Comparison of ENCODE assay signal across 10 mouse cellular contexts in genomic region chr4:130794771-130795170, GRCm38 (mm10). TPM values are rescaled to one million over a fixed set of nuclear protein-coding genes. Genes with fewer than 3 reads are reported as not detected.
A peak's percentile ranks its signal among the peaks of the same experiment; 100 is the strongest.
DNase-seq lines count a peak whose midpoint lies in the region; ATAC-seq and TF ChIP-seq lines count a peak whose summit lies in the region.
"Had no signal": no experiment of that assay in that cellular context is flagged by ENCODE, and none has a peak within 500 bp of the region (broad histone marks: within the 10 kb centered on the region; RNA-seq: fewer than 3 reads in every experiment).

No protein-coding gene starts in this region.

- no peak for DNase-seq in forebrain, embryonic 11.5 days (ENCODE audit: low spot score)
- no peak for DNase-seq in forebrain, postnatal 0 days
- DNase-seq: retina, postnatal 1 day had no signal

- no peak for TF ChIP-seq POLR2A in bone marrow macrophage, adult 2 months (IDR thresholded peaks at IDR 0.05; ENCODE audit: borderline replicate concordance, low read depth, low read length)

- H3K4me1 ChIP-seq in forebrain, embryonic 13.5 days: peaks cover 65% of the 10 kb centered on the region
- peaks cover 11% of the 10 kb centered on the region; the same call in 1 of the 2 replicates for H3K4me1 ChIP-seq in forebrain, embryonic 11.5 days (replicated peaks; ENCODE audit: control insufficient read depth, insufficient read depth, low read length)
- peaks cover 64% of the 10 kb centered on the region for H3K4me1 ChIP-seq in bone marrow macrophage, adult 2 months (ENCODE audit: control insufficient read depth, insufficient read depth, low read length)
- peaks cover 11% of the 10 kb centered on the region for H3K4me1 ChIP-seq in forebrain, postnatal 0 days (ENCODE audit: insufficient read depth)
- peaks cover 41% of the 10 kb centered on the region for H3K4me1 ChIP-seq in kidney, embryonic 16.5 days (ENCODE audit: insufficient read depth, low read length)

- TF ChIP-seq CTCF in bone marrow macrophage, adult 2 months (IDR thresholded peaks at IDR 0.05; ENCODE audit: low read depth, low read length): no peak
- no peak for TF ChIP-seq CTCF in forebrain, postnatal 0 days (IDR thresholded peaks at IDR 0.05; ENCODE audit: low read depth)

- peak overlapping the region; percentile 46 for H3K4me2 ChIP-seq in forebrain, embryonic 13.5 days
- H3K4me2 ChIP-seq in forebrain, embryonic 11.5 days (ENCODE audit: low read depth, low read length, severe bottlenecking): no peak overlapping the region
- peak overlapping the region; percentile 50 for H3K4me2 ChIP-seq in forebrain, postnatal 0 days (ENCODE audit: low read depth)
- H3K4me2 ChIP-seq in kidney, embryonic 16.5 days (replicated peaks; ENCODE audit: low read depth, low read length): no peak overlapping the region
- H3K4me2 ChIP-seq: kidney, embryonic 15.5 days had no signal

- H3K9me3 ChIP-seq in forebrain, embryonic 13.5 days (replicated peaks): no peaks in the 10 kb centered on the region
- H3K9me3 ChIP-seq in forebrain, embryonic 11.5 days (ENCODE audit: control insufficient read depth, low read length): no peaks in the 10 kb centered on the region
- no peaks in the 10 kb centered on the region for H3K9me3 ChIP-seq in forebrain, postnatal 0 days (ENCODE audit: low read length)
- no peaks in the 10 kb centered on the region for H3K9me3 ChIP-seq in kidney, embryonic 16.5 days (ENCODE audit: low read length)
- H3K9me3 ChIP-seq: kidney, embryonic 15.5 days had no signal

- WGBS in forebrain, embryonic 13.5 days: 62% methylated on average over 4 of the region's 4 CpGs
- WGBS in forebrain, embryonic 11.5 days: 55% methylated on average over 4 of the region's 4 CpGs
- 57% methylated on average over 4 of the region's 4 CpGs for WGBS in forebrain, postnatal 0 days
- 25% methylated on average over 4 of the region's 4 CpGs for WGBS in kidney, embryonic 16.5 days

- H3K4me3 ChIP-seq in forebrain, embryonic 13.5 days: peak overlapping the region; percentile 12
- no peak overlapping the region for H3K4me3 ChIP-seq in forebrain, embryonic 11.5 days (ENCODE audit: low read depth, low read length)
- H3K4me3 ChIP-seq in bone marrow macrophage, adult 2 months (ENCODE audit: insufficient read depth, low read length): peak overlapping the region; percentile 8; the same call in 1 of the 2 replicates
- H3K4me3 ChIP-seq in forebrain, postnatal 0 days (ENCODE audit: low read depth, low read length): peak overlapping the region; percentile 24
- no peak overlapping the region for H3K4me3 ChIP-seq in kidney, embryonic 16.5 days (ENCODE audit: low read length)

- ATAC-seq in forebrain, embryonic 13.5 days: no peak
- ATAC-seq in forebrain, embryonic 11.5 days (replicated peaks; ENCODE audit: low FRiP score): no peak
- ATAC-seq in forebrain, postnatal 0 days: no peak
- ATAC-seq in megakaryocyte, adult 5-6 weeks (ENCODE audit: poor library complexity, severe bottlenecking): 0 out of 2 replicates have a peak, but pooled peaks have one; percentile 22
- ATAC-seq in megakaryocyte-erythroid progenitor cell, adult 5-6 weeks (replicated peaks; ENCODE audit: low FRiP score, low TSS enrichment, poor library complexity, severe bottlenecking): no peak
- no peak for ATAC-seq in kidney, embryonic 16.5 days (ENCODE audit: low FRiP score, low TSS enrichment)
- no peak for ATAC-seq in erythroblast, adult 5-6 weeks (replicated peaks; ENCODE audit: low FRiP score, poor library complexity, severe bottlenecking)

- no peak overlapping the region for H3K9ac ChIP-seq in forebrain, embryonic 13.5 days
- H3K9ac ChIP-seq in forebrain, embryonic 11.5 days (ENCODE audit: low read length): no peak overlapping the region
- H3K9ac ChIP-seq in forebrain, postnatal 0 days: peak overlapping the region; percentile 39; the same call in 1 of the 2 replicates
- no peak overlapping the region for H3K9ac ChIP-seq in kidney, embryonic 16.5 days (replicated peaks; ENCODE audit: low read length)
- H3K9ac ChIP-seq: kidney, embryonic 15.5 days had no signal

- H3K27me3 ChIP-seq in forebrain, embryonic 13.5 days: peaks cover 29% of the 10 kb centered on the region
- H3K27me3 ChIP-seq in forebrain, embryonic 11.5 days (ENCODE audit: control insufficient read depth, insufficient read depth, low read length): peaks cover 14% of the 10 kb centered on the region
- no peaks in the 10 kb centered on the region for H3K27me3 ChIP-seq in forebrain, postnatal 0 days (ENCODE audit: insufficient read depth, low read length)
- no peaks in the 10 kb centered on the region for H3K27me3 ChIP-seq in kidney, embryonic 16.5 days (ENCODE audit: insufficient read depth, low read length)

- H3K36me3 ChIP-seq in forebrain, embryonic 13.5 days (ENCODE audit: poor library complexity, severe bottlenecking): no peaks in the 10 kb centered on the region
- no peaks in the 10 kb centered on the region for H3K36me3 ChIP-seq in forebrain, embryonic 11.5 days (ENCODE audit: control insufficient read depth, insufficient read depth, low read length)
- H3K36me3 ChIP-seq in forebrain, postnatal 0 days (ENCODE audit: insufficient read depth): no peaks in the 10 kb centered on the region
- no peaks in the 10 kb centered on the region for H3K36me3 ChIP-seq in kidney, embryonic 16.5 days (ENCODE audit: insufficient read depth, low read length)
- H3K36me3 ChIP-seq: kidney, embryonic 15.5 days had no signal

- no peak overlapping the region for H3K27ac ChIP-seq in forebrain, embryonic 13.5 days
- no peak overlapping the region for H3K27ac ChIP-seq in forebrain, embryonic 11.5 days (ENCODE audit: low read depth, low read length)
- H3K27ac ChIP-seq in bone marrow macrophage, adult 2 months (ENCODE audit: insufficient read depth, low read depth, low read length): peak overlapping the region; percentile 51
- no peak overlapping the region for H3K27ac ChIP-seq in forebrain, postnatal 0 days (ENCODE audit: low read depth, low read length)
- H3K27ac ChIP-seq in kidney, embryonic 16.5 days (ENCODE audit: low read length): no peak overlapping the region
- H3K27ac ChIP-seq: kidney, embryonic 15.5 days had no signal

RNA-seq across cellular contexts. Expression of gene Sdc3, which starts 2.4 kb away (rescaled TPM):
- 36.1 and 41.9 TPM in 2 replicates for polyA plus RNA-seq in forebrain, embryonic 13.5 days (2015; fragmentation: Nextera tagmentation; extraction: Ambion mirVana)
- 19.4 and 19.5 TPM in 2 replicates for polyA plus RNA-seq in forebrain, embryonic 11.5 days (2014; fragmentation: Nextera tagmentation; extraction: Ambion mirVana)
- 259 and 302 TPM in 2 replicates for polyA plus RNA-seq in bone marrow macrophage, adult 2 months (2012; ENCODE audit: insufficient read depth, insufficient read length, missing spikeins)
- 318 and 421 TPM in 2 replicates for total RNA-seq in forebrain, postnatal 0 days (2014; rRNA removed)
- polyA plus RNA-seq in forebrain, postnatal 0 days (2015; fragmentation: Nextera tagmentation; extraction: Ambion mirVana): 159 and 204 TPM in 2 replicates
- total RNA-seq in megakaryocyte, adult 5-6 weeks (2015): 22.6 and 31.3 TPM in 2 replicates
- total RNA-seq in megakaryocyte, adult 5-6 weeks (2017): 13.6 and 20.2 TPM in 2 replicates
- total RNA-seq in megakaryocyte-erythroid progenitor cell, adult 5-6 weeks (2014; fragmentation: Nextera tagmentation): not detected in 2 replicates
- 0.42 and 2.2 TPM in 2 replicates for total RNA-seq in megakaryocyte-erythroid progenitor cell, adult 5-6 weeks (2017)
- polyA plus RNA-seq in kidney, embryonic 16.5 days (2015; fragmentation: Nextera tagmentation; extraction: Ambion mirVana): 22.6 and 23.1 TPM in 2 replicates
- total RNA-seq in erythroblast, adult 5-6 weeks (2015; ENCODE audit: low replicate concordance): 6.1 and 24.7 TPM in 2 replicates
- 4.7 and 13.3 TPM in 2 replicates for total RNA-seq in erythroblast, adult 5-6 weeks (2017; ENCODE audit: low replicate concordance)

Comparison
In these comparisons a context has a peak if more than half of its experiments do, and no peak if none do; other contexts are left out.
1. H3K4me2 ChIP-seq: peak in forebrain, embryonic 13.5 days (single experiment) and forebrain, postnatal 0 days (single experiment); none in forebrain, embryonic 11.5 days (single experiment) and kidney, embryonic 16.5 days (single experiment).
2. H3K4me3 ChIP-seq: peak in forebrain, embryonic 13.5 days (single experiment), bone marrow macrophage, adult 2 months (single experiment) and forebrain, postnatal 0 days (single experiment); none in forebrain, embryonic 11.5 days (single experiment) and kidney, embryonic 16.5 days (single experiment).